Mouse (Mus musculus) gastrocnemius, adult 2 months (tissue): ENCODE results near the gene Ier3. TPM values are rescaled to one million over a fixed set of nuclear protein-coding genes. Genes with fewer than 3 reads are reported as not detected.
A peak's percentile ranks its signal among the peaks of the same experiment; 100 is the strongest.

Source experiments
- DNase-seq: peaks from one replicate; pipeline ENCODE4 v3.0.0; 2022
- H3K27ac ChIP-seq: fragments of 200-600 bp; 2 replicates; pipeline ENCODE4 v1.8.1; 2022; ENCODE audit warnings: mild to moderate bottlenecking
- H3K4me3 ChIP-seq: fragments of 200-600 bp; 2 replicates; pipeline ENCODE4 v1.8.1; 2022; ENCODE audit warnings: mild to moderate bottlenecking, moderate library complexity
- CTCF ChIP-seq: fragments of 200-600 bp; IDR thresholded peaks from 2 replicates; pipeline ENCODE4 v1.8.1; 2022; ENCODE audit warnings: antibody characterized with exemption, mild to moderate bottlenecking, moderate library complexity
- intact Hi-C: fragments of 180-260 bp; cut with DNase I; formaldehyde crosslinking; loops from one replicate; pipeline ENCODE4 v1.15.1; 2025
- microRNA-seq: library from miRNA; unstranded; fragments of <30 nt; microRNA quantifications from one replicate; pipeline ENCODE4 v1.2.0, GENCODE M21; 2021
- total RNA-seq, 2 experiments: library from RNA; stranded (reverse); gene quantifications; 2 replicates each; pipeline ENCODE4 v1.2.3; 2021

The Ier3 gene
- total RNA-seq, 2 experiments from 2014 or later: 4.4 to 8.6 TPM

DNA sequence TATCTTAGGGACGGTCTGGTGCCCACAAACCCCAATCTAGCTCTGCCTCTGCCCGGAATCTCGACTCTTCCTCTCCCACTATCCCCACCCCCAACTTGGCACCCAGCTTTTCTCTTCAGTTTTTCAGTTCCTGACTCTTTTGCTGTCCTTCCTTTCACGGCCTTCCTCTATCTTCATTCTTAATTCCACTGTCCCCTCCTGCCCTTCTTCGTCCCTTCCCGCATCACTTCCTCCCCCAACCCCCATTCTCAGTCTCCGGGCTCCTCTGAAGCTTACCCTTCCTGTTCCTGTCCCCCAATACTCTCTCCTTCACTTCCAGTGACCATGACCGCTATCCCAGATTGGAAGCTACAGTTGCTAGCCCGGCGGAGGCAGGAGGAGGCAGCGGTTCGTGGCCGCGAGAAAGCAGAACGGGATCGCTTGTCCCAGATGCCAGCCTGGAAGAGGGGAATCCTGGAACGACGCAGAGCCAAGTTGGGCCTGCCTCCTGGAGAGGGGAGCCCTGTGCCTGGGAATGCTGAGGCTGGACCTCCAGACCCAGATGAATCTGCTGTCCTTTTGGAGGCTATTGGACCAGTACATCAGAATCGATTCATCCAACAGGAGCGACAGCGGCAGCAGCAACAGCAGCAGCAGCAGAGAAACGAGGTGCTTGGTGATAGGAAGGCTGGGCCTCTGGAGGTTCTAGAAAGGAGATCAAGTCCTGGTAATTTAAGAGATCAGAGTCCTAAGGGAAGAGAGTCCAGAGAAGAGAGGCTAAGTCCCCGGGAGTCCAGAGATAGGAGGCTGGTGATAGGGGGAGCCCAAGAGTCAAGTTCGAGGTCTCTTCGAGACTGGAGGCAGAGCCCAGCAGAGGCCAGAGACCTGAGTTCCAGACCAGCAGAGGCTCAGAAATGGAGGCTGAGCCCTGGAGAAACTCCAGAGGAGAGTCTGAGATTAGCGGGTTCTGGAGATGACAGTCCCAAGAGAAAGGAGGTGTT is 45.7 kb downstream of the Ier3 start:
- TF ChIP-seq CTCF: peak; percentile 43
- DNase-seq: peak; percentile 54
- Histone ChIP-seq H3K27ac (peak overlapping the region; percentile 96), H3K4me3 (peak overlapping the region; percentile 78)
- intact Hi-C loops: no loop called here

DNA sequence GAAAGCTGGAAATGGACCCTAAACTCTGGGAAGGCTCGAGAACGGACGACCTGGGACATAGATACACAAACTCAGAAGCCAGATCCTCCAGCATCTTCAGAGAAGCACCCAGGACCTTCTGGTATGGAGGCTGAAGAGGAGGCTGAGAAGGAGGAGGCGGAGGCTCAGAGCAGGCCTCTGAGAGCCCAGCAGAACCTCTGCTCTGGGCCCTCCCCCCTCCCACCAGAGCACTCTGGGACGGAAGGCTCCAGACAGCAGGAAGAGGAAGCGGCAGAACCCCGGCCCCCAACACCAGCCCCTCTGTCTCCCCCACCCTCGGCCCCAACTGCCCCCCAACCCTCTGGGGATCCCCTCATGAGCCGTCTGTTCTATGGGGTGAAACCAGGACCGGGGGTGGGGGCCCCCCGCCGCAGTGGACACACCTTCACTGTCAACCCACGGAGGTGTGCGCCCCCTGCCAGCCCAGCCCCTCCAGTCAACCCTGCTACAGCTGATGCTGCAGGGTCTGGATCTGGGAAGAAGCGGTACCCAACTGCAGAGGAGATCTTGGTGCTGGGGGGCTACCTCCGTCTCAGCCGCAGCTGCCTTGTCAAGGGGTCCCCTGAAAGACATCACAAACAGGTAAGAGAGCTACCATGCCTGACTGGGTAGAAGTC is 46.8 kb downstream of the Ier3 start:
- Histone ChIP-seq H3K27ac (peak overlapping the region; percentile 96), H3K4me3 (peak overlapping the region; percentile 78)
- intact Hi-C loops: no loop called here
- DNase-seq: peak; percentile 42
- no peak for TF ChIP-seq CTCF

DNA sequence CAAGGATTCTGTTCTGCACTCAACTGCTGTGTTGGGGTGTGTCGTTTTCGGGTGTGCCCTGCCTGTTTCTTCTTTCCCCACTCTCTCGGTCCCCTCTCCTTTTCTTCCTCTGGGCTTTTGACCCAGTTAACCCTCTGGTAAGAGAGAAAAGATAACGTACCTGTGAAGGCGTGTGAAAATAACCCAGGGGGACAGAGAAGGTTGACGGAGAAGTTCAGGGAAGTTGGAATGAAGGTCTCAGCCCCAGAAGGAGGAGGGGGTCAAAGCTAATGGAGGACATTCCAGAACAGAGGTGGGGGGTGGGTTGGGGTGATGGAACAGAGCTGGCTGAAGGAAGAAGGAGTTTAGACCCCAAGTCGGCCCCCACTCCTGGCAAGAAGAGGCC is 47.5 kb downstream of the Ier3 start:
- Histone ChIP-seq H3K27ac (peak overlapping the region; percentile 96), H3K4me3 (peak overlapping the region; percentile 78)
- intact Hi-C loops: no loop called here
- peak; percentile 3 for DNase-seq
- no peak for TF ChIP-seq CTCF

DNA sequence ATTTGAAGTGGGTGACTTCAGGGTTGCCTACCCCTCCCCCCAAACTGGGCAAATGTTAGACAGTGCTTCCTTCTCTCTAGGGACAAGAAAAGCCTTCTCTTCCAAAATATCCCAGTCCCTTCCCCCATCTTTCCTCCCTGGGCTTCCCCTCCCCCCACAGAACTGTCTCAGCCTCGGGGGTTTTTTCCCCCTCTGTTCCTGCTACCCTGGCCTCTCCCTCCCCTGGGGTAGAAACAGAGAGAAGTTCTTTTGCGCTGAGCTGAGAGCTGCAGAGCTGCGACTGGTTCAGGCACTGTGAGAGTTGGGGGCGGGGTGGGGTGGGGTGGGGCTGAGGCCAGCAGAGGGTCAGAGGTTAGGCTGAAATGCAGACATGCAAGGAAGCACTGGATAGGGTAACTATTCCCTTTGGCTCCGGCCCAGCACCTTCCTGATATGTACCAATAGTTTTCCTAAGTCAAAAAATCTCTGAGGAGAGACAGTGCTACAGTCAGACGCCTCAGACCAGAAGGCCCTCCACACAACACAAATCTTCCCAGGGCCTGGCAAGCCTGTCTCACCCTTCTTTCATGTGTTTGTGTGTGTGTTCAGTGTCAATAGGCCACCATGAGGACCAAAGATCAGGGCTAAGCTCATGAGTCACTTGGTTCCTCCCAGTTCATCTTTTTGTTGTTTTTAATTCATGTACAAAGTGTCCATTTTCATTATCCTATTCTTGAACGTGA is 48.0 kb downstream of the Ier3 start:
- Histone ChIP-seq H3K27ac (peak overlapping the region; percentile 96), H3K4me3 (peak overlapping the region; percentile 78)
- peak; percentile 62 for DNase-seq
- no peak for TF ChIP-seq CTCF
- intact Hi-C loops: no loop called here

DNA sequence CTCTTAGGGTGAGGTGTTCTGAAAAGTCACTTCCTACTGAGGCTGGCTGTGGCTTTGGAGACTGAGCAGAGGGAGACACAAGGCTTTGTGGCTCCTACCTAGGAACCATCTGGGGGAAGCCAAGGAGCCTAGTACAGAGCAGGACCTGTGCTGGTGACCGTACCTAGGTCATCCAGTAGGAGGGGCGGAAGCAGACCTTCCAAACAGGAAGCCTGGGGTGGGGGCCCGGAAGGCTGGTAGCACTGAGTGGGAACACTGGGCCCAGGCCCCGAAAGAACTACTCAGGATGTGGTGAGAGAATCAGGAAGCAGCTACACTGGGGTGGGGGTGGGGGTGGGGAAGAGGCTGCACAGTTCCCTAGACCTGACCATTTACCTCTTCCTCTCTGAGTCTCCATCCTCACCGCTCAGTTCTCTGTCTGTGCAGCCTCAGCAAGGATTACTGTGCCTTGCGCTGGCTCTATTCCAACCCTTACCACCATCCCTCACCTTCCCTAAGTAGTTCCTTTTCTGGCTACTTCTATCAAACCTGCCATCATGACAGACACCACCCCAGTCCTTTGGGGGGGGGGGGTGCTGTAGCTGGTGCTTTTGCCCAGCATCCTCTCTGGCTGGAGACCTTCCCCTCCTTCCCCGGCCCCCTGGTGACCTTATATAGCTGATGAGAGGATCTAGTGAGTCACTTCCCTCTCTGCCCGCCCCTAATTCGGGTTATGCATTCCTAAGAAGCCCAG is 48.8 kb downstream of the Ier3 start:
- no peak; the same call in 1 of the 2 replicates for TF ChIP-seq CTCF
- H3K27ac ChIP-seq: peak overlapping the region; percentile 96
- peak overlapping the region; percentile 78 for H3K4me3 ChIP-seq
- intact Hi-C loops: no loop called here
- DNase-seq: peak; percentile 66

DNA sequence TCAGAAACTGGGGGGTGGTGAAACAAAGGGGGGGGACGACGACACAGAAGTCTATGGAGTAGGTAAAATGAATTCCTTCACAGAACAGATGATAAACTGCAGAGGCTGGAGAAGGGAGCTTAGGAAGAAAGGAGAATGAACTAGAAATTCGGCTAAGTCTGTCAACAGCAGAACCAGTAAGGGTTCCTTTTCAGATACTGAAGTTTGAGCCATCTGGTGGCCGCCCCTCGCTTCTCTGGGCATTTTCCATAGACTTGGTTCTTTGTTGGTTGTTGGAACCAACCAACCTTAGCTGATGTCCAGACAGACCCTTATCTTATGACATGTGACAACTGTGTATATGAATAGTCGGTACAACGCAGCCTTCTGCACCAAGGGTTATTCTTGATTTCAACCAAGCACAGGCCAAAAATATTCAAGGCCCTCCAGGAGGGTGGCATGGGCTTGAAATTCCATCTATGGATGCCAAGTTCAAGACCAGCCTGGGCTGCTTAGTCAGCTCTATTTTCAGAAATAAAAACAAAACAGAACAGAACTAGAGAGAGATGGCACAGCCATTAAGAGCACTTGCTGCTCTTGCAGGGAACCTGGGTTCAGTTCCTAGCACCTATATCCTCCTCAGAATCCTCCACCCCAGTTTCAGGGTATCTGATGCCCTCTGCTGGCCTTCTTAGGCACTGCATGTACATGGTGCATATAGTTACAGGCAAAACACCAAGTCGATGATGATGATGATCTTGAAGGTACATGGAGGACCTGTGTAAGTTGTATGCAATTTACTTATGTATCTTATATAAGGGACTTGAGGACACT is 49.6 kb downstream of the Ier3 start:
- H3K27ac ChIP-seq: peak overlapping the region; percentile 96
- intact Hi-C loops: no loop called here
- TF ChIP-seq CTCF: peak; percentile 62
- peak overlapping the region; percentile 78 for H3K4me3 ChIP-seq
- DNase-seq: peak; percentile 34

Small RNA genes within 50 kb of the gene (microRNA-seq; reads per million reads assigned to microRNA genes)
- not detected for gene Gm28033

Other genes starting within 250 kb of the Ier3 start
- not detected for gene Sfta2, start 220.1 kb upstream of the Ier3 start, total RNA-seq
- gene Gm9573, start 195.0 kb upstream of the Ier3 start, total RNA-seq: not detected
- not detected for gene Mucl3, start 178.0 kb upstream of the Ier3 start, total RNA-seq
- gene Vars2, start 154.1 kb upstream of the Ier3 start, total RNA-seq: 10 to 100 TPM; 12.8 to 16.8 TPM
- gene Gtf2h4, start 147.9 kb upstream of the Ier3 start, total RNA-seq: 10 to 100 TPM; 18.1 to 24.2 TPM
- gene Ddr1, start 117.1 kb upstream of the Ier3 start, total RNA-seq: 10 to 100 TPM; 13.4 to 15.9 TPM
- 10 to 100 TPM; 45.4 to 50.9 TPM for gene Flot1, start 1.5 kb downstream of the Ier3 start, total RNA-seq
- 10 to 100 TPM; 29.7 to 40.0 TPM for gene Tubb5, start 16.6 kb downstream of the Ier3 start, total RNA-seq
- 1 to 10 TPM; 3.6 to 4.4 TPM for gene Mdc1, start 19.8 kb downstream of the Ier3 start, total RNA-seq
- gene Nrm, start 39.6 kb downstream of the Ier3 start, total RNA-seq: under 1 TPM; 0.82 to 0.86 TPM
- 1 to 10 TPM; 3.9 to 7.9 TPM for gene Ppp1r18, start 43.9 kb downstream of the Ier3 start, total RNA-seq
- gene Dhx16, start 58.1 kb downstream of the Ier3 start, total RNA-seq: 10 to 100 TPM; 13.2 to 16.2 TPM
- gene 2310061I04Rik, start 75.7 kb downstream of the Ier3 start, total RNA-seq: 10 to 100 TPM; 73.0 to 78.4 TPM
- gene Atat1, start 88.4 kb downstream of the Ier3 start, total RNA-seq: 1 to 10 TPM; 2.8 to 4.2 TPM
- 10 to 100 TPM; 58.6 to 65.4 TPM for gene Mrps18b, start 94.7 kb downstream of the Ier3 start, total RNA-seq
- 10 to 100 TPM; 15.6 to 34.8 TPM for gene Ppp1r10, start 94.8 kb downstream of the Ier3 start, total RNA-seq
- gene Abcf1, start 148.1 kb downstream of the Ier3 start, total RNA-seq: 10 to 100 TPM; 72.1 to 74.9 TPM
- 10 to 100 TPM; 19.8 to 20.9 TPM for gene Gnl1, start 158.2 kb downstream of the Ier3 start, total RNA-seq
- 1 to 10 TPM; 2.6 to 2.8 TPM for gene Prr3, start 158.6 kb downstream of the Ier3 start, total RNA-seq
- 1 to 10 TPM; 2.0 to 2.5 TPM for gene H2-T24, start 198.9 kb downstream of the Ier3 start, total RNA-seq
- 1 to 10 TPM; 6.3 to 9.2 TPM for gene H2-T23, start 211.2 kb downstream of the Ier3 start, total RNA-seq
- 1 to 10 TPM; 8.8 to 9.7 TPM for gene H2-T22, start 221.1 kb downstream of the Ier3 start, total RNA-seq
- not detected for gene Gm6034, start 221.3 kb downstream of the Ier3 start, total RNA-seq
- gene Gm11127, start 236.7 kb downstream of the Ier3 start, total RNA-seq: 1 to 10 TPM; 1.5 to 2.1 TPM